Mouse (Mus musculus) liver, embryonic 16.5 days (tissue): Measurements from ENCODE around the gene Nmrk2. TPM values are rescaled to one million over a fixed set of nuclear protein-coding genes. Genes with fewer than 3 reads are reported as not detected.

Experiments used
- ATAC-seq: fragments of 200-750 bp; cut with Nextera tagmentation; 2 replicates; pipeline ENCODE4 v1.8.0; 2017; ENCODE audit warnings: low read depth, mild to moderate bottlenecking, moderate number of reproducible peaks, moderate library complexity
- H3K27ac ChIP-seq: fragments of 300-500 bp; sonication (generic); 2 replicates; pipeline ENCODE4 v1.5.1; 2014; ENCODE audit warnings: mild to moderate bottlenecking, low read length
- H3K27me3 ChIP-seq: fragments of 300-500 bp; sonication (generic); 2 replicates; pipeline ENCODE4 v1.6.1; 2014; ENCODE audit warnings: low read depth, low read length, mixed read lengths; ENCODE audit not compliant: control insufficient read depth, insufficient read depth
- H3K36me3 ChIP-seq: fragments of 300-500 bp; sonication (generic); 2 replicates; pipeline ENCODE4 v1.6.1; 2014; ENCODE audit warnings: mild to moderate bottlenecking; ENCODE audit not compliant: control insufficient read depth, insufficient read depth
- H3K4me1 ChIP-seq: fragments of 300-500 bp; sonication (generic); 2 replicates; pipeline ENCODE4 v1.6.1; 2014; ENCODE audit warnings: low read depth, low read length, mixed read lengths; ENCODE audit not compliant: control insufficient read depth
- H3K4me2 ChIP-seq: fragments of 300-500 bp; sonication (generic); 2 replicates; pipeline ENCODE4 v1.6.1; 2014; ENCODE audit warnings: low read depth, low read length, mixed read lengths
- H3K4me3 ChIP-seq: fragments of 300-500 bp; sonication (generic); 2 replicates; pipeline ENCODE4 v1.5.1; 2014; ENCODE audit warnings: low read depth, mild to moderate bottlenecking, low read length
- H3K9ac ChIP-seq: fragments of 300-500 bp; sonication (generic); 2 replicates; pipeline ENCODE4 v1.6.1; 2014; ENCODE audit warnings: low read depth, low read length
- H3K9me3 ChIP-seq: fragments of 300-500 bp; sonication (generic); replicated peaks from 2 replicates; pipeline ENCODE4 v1.6.1; 2016; ENCODE audit warnings: low read length; ENCODE audit not compliant: control insufficient read depth
- WGBS: fragments of 180-500 bp; shearing (Covaris S2); extraction: QIAGEN DNeasy Blood & Tissue Kit; methylation state at CpG from one replicate; pipeline ENCODE4 v1.1.7; 2014; ENCODE audit not compliant: insufficient replicate concordance; 5-methylcytosine and 5-hydroxymethylcytosine counted together
- polyA plus RNA-seq: library from polyadenylated mRNA; unstranded; fragments of >200 nt; fragmentation: Nextera tagmentation; extraction: Ambion mirVana; gene quantifications from 2 replicates; pipeline ENCODE4 v1.2.1, GENCODE M21; 2015

The Nmrk2 gene
- 0.05 TPM in 1 of 2 replicates, not detected in the other for polyA plus RNA-seq

DNA sequence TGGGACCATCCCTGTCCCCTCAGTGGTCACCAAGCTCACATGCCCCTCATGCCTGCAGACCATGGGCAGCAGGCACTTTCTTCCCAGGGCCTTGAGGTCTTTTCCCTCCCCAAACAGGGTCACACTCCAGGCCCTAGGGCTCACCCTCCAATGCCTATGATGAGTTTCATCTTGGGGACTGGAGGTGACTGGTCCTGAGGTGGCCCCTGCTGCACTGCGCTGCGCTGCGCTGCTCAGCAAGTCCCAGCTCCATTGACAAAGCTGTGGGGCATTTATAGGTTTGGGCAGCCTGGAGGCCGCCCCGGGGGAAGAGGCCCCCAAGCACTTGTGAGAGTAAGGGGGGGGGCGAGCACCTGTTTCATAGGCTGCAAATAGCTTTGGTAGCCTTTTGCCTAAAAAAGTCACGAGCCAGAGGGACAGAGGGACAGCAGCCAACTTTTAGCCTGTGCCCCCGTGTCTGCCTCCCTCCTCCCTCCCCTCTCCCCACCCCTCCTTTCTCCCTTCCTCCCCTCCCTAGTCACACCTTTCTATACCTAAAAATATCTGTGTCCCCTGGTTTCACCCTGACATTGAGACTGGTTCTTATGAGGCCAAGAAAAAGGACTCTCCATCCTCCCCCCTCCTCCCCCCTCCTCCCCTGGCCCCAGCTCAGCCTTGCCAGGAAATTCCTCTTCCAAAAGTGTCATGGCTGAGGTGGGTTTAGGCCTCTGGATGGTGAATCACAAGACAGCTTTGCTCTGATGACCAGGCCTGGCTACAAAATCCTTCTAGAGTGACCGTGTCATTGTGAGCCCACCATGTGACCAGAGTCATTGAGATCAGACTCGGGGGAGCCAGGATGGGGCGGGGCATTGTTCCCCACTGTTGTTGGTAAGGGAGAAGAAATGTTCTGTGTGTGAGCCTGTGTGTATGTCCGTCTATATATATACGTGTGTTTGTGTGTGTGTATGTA lies at the start of gene Nmrk2:
Gene Nmrk2 (minus strand): TSS at position 245 of the 952 bp plus-strand sequence.
- no peak within 1 kb of the TSS for H3K9ac ChIP-seq
- no peak within 1 kb of the TSS for H3K4me3 ChIP-seq
- H3K4me1 ChIP-seq = peaks cover 10% of the 10 kb centered on the region
- WGBS = 64% methylated on average over 13 of the region's 13 CpGs
- no peaks in the 10 kb centered on the region for H3K9me3 ChIP-seq
- H3K27ac ChIP-seq = no peak within 1 kb of the TSS
- ATAC-seq = no peak
- H3K36me3 ChIP-seq = no peaks in the 10 kb centered on the region
- no peak within 1 kb of the TSS for H3K4me2 ChIP-seq
- H3K27me3 ChIP-seq = peaks cover 17% of the 10 kb centered on the region

- no peak overlapping the region for H3K4me2 ChIP-seq
- H3K27me3 ChIP-seq = peaks cover 24% of the 10 kb centered on the region
- H3K4me1 ChIP-seq = no peaks in the 10 kb centered on the region; the same call in 1 of the 2 replicates
- ATAC-seq = 0 out of 2 replicates have a peak, but pooled peaks have one; percentile 6
- no peak overlapping the region for H3K27ac ChIP-seq
- H3K36me3 ChIP-seq = no peaks in the 10 kb centered on the region
- H3K4me3 ChIP-seq = no peak overlapping the region
- 65% methylated on average over 8 of the region's 8 CpGs for WGBS
- H3K9ac ChIP-seq = no peak overlapping the region
- H3K9me3 ChIP-seq = no peaks in the 10 kb centered on the region
These were observed 47.6 kb upstream of the Nmrk2 start for GRCm38 (mm10) chr10:81249442-81249841.

- peaks cover 24% of the 10 kb centered on the region for H3K27me3 ChIP-seq
- H3K4me1 ChIP-seq = no peaks in the 10 kb centered on the region; the same call in 1 of the 2 replicates
- H3K4me2 ChIP-seq = no peak overlapping the region
- 73% methylated on average over 2 of the region's 2 CpGs for WGBS
- ATAC-seq = no peak
- H3K9ac ChIP-seq = no peak overlapping the region
- no peaks in the 10 kb centered on the region for H3K36me3 ChIP-seq
- H3K9me3 ChIP-seq = no peaks in the 10 kb centered on the region
- no peak overlapping the region for H3K27ac ChIP-seq
- H3K4me3 ChIP-seq = no peak overlapping the region
These were observed 46.0 kb upstream of the Nmrk2 start for GRCm38 (mm10) chr10:81247804-81248203.

DNA sequence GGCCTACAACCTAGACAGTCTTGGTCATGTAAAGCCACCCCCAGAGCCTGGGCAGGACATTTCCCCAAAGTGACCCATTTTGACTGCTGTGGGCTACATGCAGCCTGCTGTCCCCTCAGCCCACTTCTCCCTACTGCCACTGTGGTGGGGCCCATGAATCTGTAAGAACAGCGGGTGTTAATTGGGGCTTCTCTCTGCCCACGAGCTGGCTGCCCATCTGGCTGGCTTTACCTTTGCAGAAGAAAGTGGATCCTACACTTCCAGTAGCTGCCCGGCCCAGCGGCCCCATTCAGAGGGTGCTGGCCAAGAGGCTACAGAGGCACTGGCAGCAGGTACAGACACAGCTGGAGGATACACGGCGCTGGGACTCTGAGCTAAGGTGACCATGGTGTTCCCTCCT lies 43.3 kb upstream of the Nmrk2 start:
- Histone ChIP-seq H3K4me3 (no peak overlapping the region), H3K4me1 (no peaks in the 10 kb centered on the region; the same call in 1 of the 2 replicates), H3K27ac (no peak overlapping the region), H3K27me3 (peaks cover 28% of the 10 kb centered on the region), H3K9ac (no peak overlapping the region), H3K36me3 (no peaks in the 10 kb centered on the region), H3K9me3 (no peaks in the 10 kb centered on the region), H3K4me2 (no peak overlapping the region)
- WGBS = 73% methylated on average over 6 of the region's 6 CpGs
- no peak for ATAC-seq

DNA sequence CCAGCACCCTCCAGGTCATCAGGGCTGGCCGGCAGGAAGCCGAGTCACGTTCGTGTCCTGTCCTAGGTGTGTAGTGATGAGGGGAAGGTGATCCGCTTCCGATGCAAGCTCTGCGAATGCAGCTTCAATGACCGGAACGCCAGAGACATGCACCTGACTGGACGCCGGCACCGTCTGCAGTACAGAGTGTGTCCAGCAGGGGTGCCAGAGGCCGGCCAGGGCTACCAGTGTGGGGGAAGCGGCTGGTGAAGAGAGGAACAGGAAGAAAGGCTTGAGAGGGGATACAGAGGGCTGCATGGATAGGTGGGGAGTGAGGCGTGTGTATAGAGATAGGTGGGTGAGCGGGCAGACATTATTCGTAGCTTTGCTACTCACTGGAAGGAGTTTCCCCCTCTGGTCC lies 42.7 kb upstream of the Nmrk2 start:
- peak; percentile 27; the same call in 1 of the 2 replicates for ATAC-seq
- no peak overlapping the region for H3K4me3 ChIP-seq
- H3K9ac ChIP-seq = no peak overlapping the region
- no peaks in the 10 kb centered on the region for H3K36me3 ChIP-seq
- H3K27me3 ChIP-seq = peaks cover 34% of the 10 kb centered on the region
- no peak overlapping the region for H3K27ac ChIP-seq
- H3K4me2 ChIP-seq = no peak overlapping the region
- no peaks in the 10 kb centered on the region; the same call in 1 of the 2 replicates for H3K4me1 ChIP-seq
- H3K9me3 ChIP-seq = no peaks in the 10 kb centered on the region
- WGBS = 4% methylated on average over 17 of the region's 17 CpGs

DNA sequence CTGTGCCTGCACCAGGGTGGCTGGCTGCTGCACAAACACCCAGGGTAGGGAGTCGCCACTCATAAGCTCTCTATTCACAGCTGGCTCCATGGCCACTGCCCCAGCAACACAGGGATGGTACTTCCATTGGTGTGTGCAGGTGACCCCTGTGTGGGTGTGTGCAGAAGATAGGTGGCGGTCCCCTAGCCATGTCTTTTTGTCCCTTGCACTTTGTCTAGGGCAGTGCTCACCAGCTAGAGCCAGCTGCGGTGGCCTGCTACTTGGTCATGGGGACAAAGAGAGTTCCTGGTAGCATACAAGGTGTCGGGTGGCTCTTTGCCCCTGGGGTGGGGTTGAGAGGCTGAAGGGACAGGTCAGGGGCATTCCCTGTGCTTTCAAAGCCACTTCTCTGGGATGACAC lies 42.3 kb upstream of the Nmrk2 start:
- ATAC-seq = no peak
- Histone ChIP-seq H3K27ac (no peak overlapping the region), H3K4me3 (no peak overlapping the region), H3K4me2 (no peak overlapping the region), H3K4me1 (no peaks in the 10 kb centered on the region; the same call in 1 of the 2 replicates), H3K9ac (no peak overlapping the region), H3K36me3 (no peaks in the 10 kb centered on the region), H3K27me3 (peaks cover 39% of the 10 kb centered on the region), H3K9me3 (no peaks in the 10 kb centered on the region)
- 68% methylated on average over 4 of the region's 4 CpGs for WGBS

DNA sequence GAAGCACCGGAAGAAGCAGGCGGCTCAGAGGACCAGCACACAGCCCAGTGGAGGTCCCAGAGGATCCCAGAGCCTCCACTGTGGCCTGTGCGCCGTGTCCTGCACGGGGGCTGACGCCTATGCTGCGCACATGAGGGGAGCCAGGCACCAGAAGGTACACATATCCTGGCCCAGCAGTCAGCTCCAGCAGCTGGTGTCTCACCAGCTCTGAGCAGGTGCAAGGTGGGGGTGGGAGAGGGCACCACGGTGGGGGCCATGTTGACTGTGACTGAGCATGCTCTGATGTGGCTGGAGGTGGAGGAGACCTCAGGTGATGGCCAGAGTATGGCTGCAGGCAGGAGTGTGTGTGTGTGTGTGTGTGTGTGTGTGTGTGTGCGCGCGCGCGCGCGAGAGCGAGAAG lies 40.2 kb upstream of the Nmrk2 start:
- no peak for ATAC-seq
- no peak overlapping the region for H3K4me3 ChIP-seq
- no peak overlapping the region for H3K27ac ChIP-seq
- no peaks in the 10 kb centered on the region for H3K36me3 ChIP-seq
- H3K9ac ChIP-seq = no peak overlapping the region
- H3K4me1 ChIP-seq = no peaks in the 10 kb centered on the region; the same call in 1 of the 2 replicates
- peaks cover 51% of the 10 kb centered on the region for H3K27me3 ChIP-seq
- H3K9me3 ChIP-seq = no peaks in the 10 kb centered on the region
- no peak overlapping the region for H3K4me2 ChIP-seq
- WGBS = 72% methylated on average over 16 of the region's 16 CpGs

GRCm38 (mm10) chr10:81240876-81241275 lies 39.0 kb upstream of the Nmrk2 start:
- no peaks in the 10 kb centered on the region; the same call in 1 of the 2 replicates for H3K4me1 ChIP-seq
- H3K27ac ChIP-seq = no peak overlapping the region
- H3K9ac ChIP-seq = no peak overlapping the region
- no peaks in the 10 kb centered on the region for H3K9me3 ChIP-seq
- H3K27me3 ChIP-seq = peaks cover 53% of the 10 kb centered on the region
- no peak overlapping the region for H3K4me2 ChIP-seq
- no peak for ATAC-seq
- 18% methylated on average over 13 of the region's 13 CpGs for WGBS
- no peaks in the 10 kb centered on the region for H3K36me3 ChIP-seq
- H3K4me3 ChIP-seq = no peak overlapping the region

- Histone ChIP-seq H3K27ac (no peak overlapping the region), H3K9me3 (no peaks in the 10 kb centered on the region), H3K4me2 (no peak overlapping the region), H3K4me3 (no peak overlapping the region), H3K36me3 (no peaks in the 10 kb centered on the region), H3K4me1 (peaks cover under 1% of the 10 kb centered on the region; the same call in 1 of the 2 replicates), H3K9ac (no peak overlapping the region), H3K27me3 (peaks cover 46% of the 10 kb centered on the region)
- ATAC-seq = no peak
- 57% methylated on average over 2 of the region's 2 CpGs for WGBS
These were observed 36.8 kb upstream of the Nmrk2 start for GRCm38 (mm10) chr10:81238618-81239017.
